Mouse (Mus musculus) brain, adult 10 weeks (tissue): ENCODE results near the gene Nr2f6. TPM values are rescaled to one million over a fixed set of nuclear protein-coding genes. Genes with fewer than 3 reads are reported as not detected.

Experiments
- polyA plus RNA-seq: library from polyadenylated mRNA; stranded (reverse); fragments of 350-450 nt; fragmentation: Illumina TruSeq; extraction: RNeasy Lipid Tissue Mini Kit (QIAGEN cat#74804); gene quantifications from one replicate; pipeline ENCODE4 v1.2.3, GENCODE M21; 2015; ENCODE audit warnings: low read depth, low replicate concordance

Nr2f6 gene
- polyA plus RNA-seq: 24.3 TPM

DNA sequence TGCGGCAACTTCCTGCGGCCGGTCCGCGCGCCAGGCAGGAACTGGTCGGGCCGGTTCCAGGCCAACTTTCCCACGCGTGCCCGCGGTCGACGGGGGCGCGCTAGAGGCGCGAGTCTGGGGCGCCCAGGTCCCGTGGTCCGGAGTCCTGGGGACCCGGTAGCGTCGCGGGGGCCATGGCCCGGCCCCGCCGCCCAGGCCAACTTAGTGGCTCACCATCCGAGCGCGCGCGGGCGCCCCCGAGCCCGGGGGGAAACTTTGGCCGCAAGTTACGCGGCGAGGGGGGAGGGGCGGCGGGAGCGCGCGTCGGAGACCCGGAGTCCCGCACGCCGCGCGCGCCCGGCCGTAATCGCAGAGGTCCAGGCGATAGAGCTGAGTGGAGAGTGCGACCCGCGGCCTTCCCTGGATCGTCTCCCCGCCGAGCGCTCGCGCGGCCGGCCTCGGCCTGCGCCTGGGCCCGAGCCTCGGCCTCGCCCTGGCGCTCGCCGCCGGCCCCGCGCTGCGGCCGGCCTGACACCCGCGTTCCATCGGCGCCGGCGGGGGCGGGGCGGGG, at the start of gene Nr2f6:
Gene Nr2f6 (minus strand): TSS at position 540 of the 550 bp plus-strand sequence.

DNA sequence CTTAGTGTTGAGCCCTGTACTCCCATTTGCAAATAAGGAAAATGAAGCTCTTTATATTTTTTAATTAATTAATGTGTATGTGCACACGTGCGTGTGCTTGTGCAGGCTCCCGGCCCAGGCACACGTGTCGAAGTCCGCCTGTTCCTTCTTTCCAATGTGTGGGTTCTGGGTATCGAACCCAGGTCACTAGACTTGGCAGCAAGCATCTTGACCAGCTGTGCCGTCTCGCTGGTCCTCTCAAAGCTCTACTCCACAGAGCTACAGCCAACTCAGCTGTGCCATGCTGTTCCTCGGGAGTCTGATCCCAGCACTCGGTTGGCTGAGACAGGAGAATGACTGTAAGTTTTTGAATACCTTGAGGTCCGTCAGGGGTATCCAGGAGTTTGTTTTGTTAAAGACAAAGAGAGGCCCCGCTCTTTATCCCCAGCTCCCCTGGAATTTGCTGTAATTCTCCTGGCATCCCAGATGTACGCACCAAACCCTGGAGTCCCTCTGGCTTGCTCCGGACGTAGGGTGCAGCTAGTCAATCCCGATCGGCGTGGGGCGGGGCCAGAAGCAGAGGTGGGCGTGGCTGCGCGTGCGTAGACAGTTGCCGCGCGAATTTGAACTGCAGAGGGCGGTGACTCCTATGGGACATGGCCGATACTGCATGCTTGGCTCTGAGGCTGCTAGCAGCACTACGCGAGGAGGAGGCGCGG, 23.8 kb upstream of the Nr2f6 start, which contains the start of gene Ankle1:
Gene Ankle1 (plus strand): TSS at position 610 of the 698 bp plus-strand sequence.

DNA sequence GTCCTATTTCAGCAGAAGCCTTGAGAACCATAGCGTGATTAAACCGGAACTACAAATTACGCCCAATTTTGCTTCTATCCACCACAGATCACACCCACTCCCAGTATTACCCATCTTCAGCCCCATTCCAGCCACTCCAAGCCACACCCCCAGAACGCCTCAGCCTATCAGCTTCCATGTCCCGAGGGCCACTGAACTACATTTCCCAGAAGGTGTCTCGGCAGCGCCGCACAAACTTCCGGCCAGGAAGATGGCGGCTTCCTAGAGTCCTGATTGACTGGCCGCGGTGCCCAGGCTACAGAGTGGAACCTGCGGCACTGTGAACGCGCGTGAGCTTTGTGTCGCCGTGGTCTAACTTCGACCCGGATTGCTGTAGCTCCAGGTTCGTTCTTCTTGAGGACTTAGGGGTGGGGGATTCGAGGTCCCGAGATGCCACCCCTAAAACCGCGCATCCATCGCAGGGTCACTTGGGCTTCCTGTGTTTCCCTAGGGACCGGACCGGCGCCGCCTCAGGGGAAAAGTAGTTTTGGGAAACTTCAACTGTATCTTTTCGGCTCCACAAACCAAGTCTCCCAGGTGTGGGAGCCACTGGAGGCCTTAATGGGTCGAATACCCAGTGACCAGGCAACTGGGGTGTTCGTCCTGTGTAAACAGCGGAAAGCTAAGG, 15.0 kb upstream of the Nr2f6 start, which contains the start of gene Babam1:
Gene Babam1 (plus strand): TSS at position 223 of the 667 bp plus-strand sequence.

DNA sequence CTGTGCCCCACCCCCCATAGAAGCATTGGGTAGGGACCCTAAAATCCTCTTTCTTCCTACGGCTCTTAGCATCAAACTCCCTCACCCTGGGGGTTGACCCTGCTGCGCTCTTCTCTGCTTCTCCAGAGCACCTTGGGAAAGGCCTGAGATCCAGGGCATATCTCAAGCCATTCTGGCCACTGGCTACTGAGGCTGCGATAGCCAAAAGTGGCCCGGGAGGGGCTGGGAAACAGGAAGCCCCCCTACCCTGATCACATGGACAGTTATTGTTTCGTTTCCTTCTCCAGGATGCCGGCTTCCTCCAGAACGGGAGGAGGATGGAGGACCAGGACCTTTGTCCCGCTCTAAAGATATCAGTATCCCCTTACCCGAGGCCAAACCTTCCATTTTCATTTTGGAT, 13.9 kb upstream of the Nr2f6 start, which contains the start of gene Ushbp1:
Gene Ushbp1 (minus strand): TSS at position 174 of the 400 bp plus-strand sequence.

DNA sequence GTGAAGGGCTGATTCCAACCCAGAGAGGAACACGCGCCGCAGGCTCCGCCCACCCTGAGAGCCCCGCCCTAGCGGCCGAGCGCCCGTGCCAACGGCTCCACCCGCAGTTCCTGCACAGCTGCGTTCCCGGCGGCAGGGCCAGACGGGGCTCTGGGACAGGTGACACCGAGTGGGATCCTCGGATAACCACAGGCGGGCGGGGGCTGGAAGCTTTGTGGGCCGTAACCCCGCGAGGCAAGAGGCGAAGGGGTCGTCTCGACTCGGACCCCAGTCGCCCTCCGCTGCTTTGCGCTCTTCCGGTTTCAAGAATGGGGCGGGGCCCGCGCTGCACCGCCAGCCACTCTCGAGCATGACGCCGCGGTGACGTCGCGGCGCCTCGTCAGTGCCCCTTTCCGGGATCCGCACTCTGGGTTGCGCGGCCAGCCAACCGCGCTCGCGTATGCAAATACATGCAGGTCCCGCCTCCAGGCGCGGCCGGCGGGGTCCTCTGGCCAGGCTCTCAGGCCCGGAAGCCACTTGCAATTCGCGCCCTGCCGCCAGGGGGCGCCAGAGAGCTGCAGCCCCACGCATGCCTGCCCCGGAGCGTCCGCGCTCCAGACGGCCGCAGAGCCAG, 10.4 kb downstream of the Nr2f6 start, which contains the start of gene Ocel1:
Gene Ocel1 (plus strand): TSS at position 63 of the 613 bp plus-strand sequence.

DNA sequence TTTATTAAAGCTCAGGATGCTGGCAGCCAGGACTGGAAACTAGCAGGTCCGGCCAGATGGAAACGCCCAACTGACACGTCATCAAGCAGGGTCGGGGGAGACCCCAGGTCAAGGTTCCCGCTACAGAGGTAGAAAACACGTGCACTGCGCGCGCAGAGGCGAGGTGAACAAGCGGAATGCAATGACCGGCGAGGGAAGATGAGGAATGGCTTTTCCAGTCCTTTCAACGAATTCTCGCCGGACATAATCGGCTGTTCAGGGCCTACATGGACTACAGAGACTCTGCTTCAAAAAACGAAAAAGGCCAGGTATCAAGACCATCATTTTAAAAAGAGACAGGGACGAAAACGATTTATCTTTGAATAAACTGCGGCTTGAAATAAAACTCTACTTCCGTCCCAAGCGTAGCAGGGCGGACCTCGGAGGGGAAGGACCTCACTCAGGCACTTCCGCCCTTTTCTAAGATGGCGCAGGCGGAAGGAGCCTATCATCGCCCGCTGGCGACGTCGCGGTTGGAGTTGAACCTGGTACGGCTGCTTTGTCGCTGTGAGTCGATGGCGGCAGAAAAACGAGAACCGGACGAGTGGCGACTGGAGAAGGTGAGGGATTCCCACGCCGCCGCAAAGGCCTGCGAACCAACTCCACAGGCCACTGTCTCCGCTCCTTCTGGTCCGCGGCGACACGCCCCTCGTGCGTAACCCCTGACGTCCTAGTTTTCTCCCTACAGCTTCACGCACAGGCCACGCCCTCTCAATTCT, 14.8 kb downstream of the Nr2f6 start, which contains the start of gene Use1:
Gene Use1 (plus strand): TSS at position 78 of the 758 bp plus-strand sequence.

Other genes with a start within 250 kb of the Nr2f6 start
- 25.3 TPM for gene Myo9b, start 109.2 kb downstream of the Nr2f6 start, polyA plus RNA-seq
- gene Haus8, start 109.0 kb downstream of the Nr2f6 start, polyA plus RNA-seq: 16.5 TPM
- gene Use1, start 15.1 kb downstream of the Nr2f6 start, polyA plus RNA-seq: 174 TPM
- 11.4 TPM for gene Ocel1, start 10.7 kb downstream of the Nr2f6 start, polyA plus RNA-seq
- 4.5 TPM for gene Ushbp1, start 13.8 kb upstream of the Nr2f6 start, polyA plus RNA-seq
- 120 TPM for gene Babam1, start 14.9 kb upstream of the Nr2f6 start, polyA plus RNA-seq
- 0.43 TPM for gene Ankle1, start 24.1 kb upstream of the Nr2f6 start, polyA plus RNA-seq
- 254 TPM for gene Abhd8, start 81.7 kb upstream of the Nr2f6 start, polyA plus RNA-seq
- 76.2 TPM for gene Mrpl34, start 83.0 kb upstream of the Nr2f6 start, polyA plus RNA-seq
- 68.9 TPM for gene Dda1, start 87.2 kb upstream of the Nr2f6 start, polyA plus RNA-seq
- 27.6 TPM for gene Ano8, start 104.0 kb upstream of the Nr2f6 start, polyA plus RNA-seq
- 27.3 TPM for gene Gtpbp3, start 106.1 kb upstream of the Nr2f6 start, polyA plus RNA-seq
- gene Plvap, start 129.8 kb upstream of the Nr2f6 start, polyA plus RNA-seq: 7.4 TPM
- not detected for gene Ccdc194, start 143.8 kb upstream of the Nr2f6 start, polyA plus RNA-seq
- 12.1 TPM for gene Bst2, start 155.5 kb upstream of the Nr2f6 start, polyA plus RNA-seq
- 48.3 TPM for gene Mvb12a, start 161.0 kb upstream of the Nr2f6 start, polyA plus RNA-seq
- not detected for gene Tmem221, start 176.9 kb upstream of the Nr2f6 start, polyA plus RNA-seq
- gene Nxnl1, start 184.6 kb upstream of the Nr2f6 start, polyA plus RNA-seq: 0.16 TPM
- gene Slc27a1, start 186.9 kb upstream of the Nr2f6 start, polyA plus RNA-seq: 72.5 TPM
- 36.5 TPM for gene Pgls, start 210.2 kb upstream of the Nr2f6 start, polyA plus RNA-seq
- gene Fam129c, start 215.7 kb upstream of the Nr2f6 start, polyA plus RNA-seq: 3.6 TPM
- 51.4 TPM for gene Colgalt1, start 229.0 kb upstream of the Nr2f6 start, polyA plus RNA-seq